Mouse (Mus musculus) kidney, adult 9 months (tissue): ENCODE measurements at regions not wholly inside any gene's neighbourhood (a gene's known extent, or its start where the extent isn't known, plus 50 kb on each side); places are given as distances from the start of the nearest gene placed in this dataset.
A peak's percentile ranks its signal among the peaks of the same experiment; 100 is the strongest.

Experiments
- DNase-seq: peaks from one replicate; pipeline ENCODE4 v3.0.0; 2022

- no peak for DNase-seq
Measured at GRCm38 (mm10) chr1:113109706-113110105, 1245.0 kb upstream of the Dsel start.

DNA sequence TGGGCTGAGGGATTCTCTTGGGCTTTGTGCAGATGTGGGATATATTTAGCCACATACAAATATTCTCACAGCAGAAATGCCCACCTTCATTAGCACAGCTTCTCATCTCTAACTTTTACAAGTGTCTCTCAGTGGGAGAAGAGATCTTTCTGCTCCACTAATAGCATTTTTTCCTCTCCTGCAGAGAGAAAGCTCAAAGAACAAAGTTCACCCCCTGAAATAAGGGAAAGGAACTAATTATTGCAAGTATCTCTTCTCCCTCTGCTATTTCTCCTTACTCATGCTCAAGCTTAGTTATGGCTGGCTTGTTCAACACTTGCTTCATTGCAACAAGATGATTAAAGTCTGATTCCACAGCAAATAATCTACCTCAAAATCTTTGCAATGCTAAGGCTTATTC is 1231.4 kb upstream of the Dsel start:
- DNase-seq = peak; percentile 75

DNA sequence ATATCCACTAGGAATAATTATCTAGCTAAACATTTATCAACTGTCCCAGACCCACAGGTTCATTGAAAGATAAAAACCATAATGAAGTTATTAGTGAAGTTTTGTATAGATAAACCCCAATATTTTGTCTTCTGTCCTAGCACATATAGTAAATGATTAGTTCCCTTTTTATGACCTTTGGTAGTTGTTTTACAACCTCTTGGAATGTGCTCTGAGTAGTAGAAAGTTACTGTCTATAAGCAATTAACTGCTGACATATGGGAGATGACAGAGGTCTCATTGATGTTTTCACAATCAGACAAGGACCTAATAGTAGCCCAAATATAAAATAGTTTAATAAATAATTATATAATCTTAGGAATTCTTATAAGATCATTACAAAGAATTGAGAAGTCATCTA is 1224.7 kb upstream of the Dsel start:
- no peak for DNase-seq
